Mouse (Mus musculus): ENCODE data around the gene Pias3. TPM values are rescaled to one million over a fixed set of nuclear protein-coding genes. Genes with fewer than 3 reads are reported as not detected.

Pias3 gene
- polyA plus RNA-seq, 1 experiment from 2014 or later: 26.9 TPM

DNA sequence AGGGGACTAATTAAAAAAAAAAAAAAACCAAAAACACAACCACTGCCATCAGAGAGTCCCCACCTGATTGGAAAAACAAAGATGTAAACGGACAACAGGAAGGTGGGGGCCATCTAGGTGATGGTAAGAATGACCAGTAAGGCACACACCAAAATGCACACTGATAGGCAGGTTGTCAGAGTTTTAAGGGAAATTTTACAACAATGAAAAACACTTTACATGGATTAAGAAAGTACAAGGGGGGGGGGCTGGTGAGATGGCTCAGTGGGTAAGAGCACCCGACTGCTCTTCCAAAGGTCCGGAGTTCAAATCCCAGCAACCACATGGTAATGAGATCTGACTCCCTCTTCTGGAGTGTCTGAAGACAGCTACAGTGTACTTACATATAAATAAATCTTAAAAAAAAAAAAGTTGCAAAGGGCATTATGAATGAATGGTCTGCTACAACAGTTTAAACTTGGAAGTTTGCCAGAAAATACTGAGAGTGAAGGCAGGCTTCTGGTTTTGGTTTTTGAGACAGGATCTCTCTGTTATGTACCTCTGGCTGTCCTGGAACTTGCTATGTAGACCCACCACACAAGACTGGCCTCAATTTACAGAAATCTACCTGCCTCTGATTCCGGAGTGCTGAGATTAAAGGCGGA, 27.6 kb upstream of the Pias3 start:
- peaks cover 6% of the 10 kb centered on the region; the same call in 1 of the 2 replicates for H3K4me1 ChIP-seq (ENCODE audit: control insufficient read depth, insufficient read depth, low read length)
- WGBS (ENCODE audit: insufficient replicate concordance): 89% methylated on average over 5 of the region's 5 CpGs
- peaks cover 4% of the 10 kb centered on the region; the same call in 1 of the 2 replicates for H3K27me3 ChIP-seq (ENCODE audit: control insufficient read depth, insufficient read depth, low read length)
- no peak for ATAC-seq (replicated peaks; ENCODE audit: insufficient number of reproducible peaks, low FRiP score, low TSS enrichment)
- no peaks in the 10 kb centered on the region for H3K36me3 ChIP-seq (ENCODE audit: control insufficient read depth, insufficient read depth, low read length)
- no peak overlapping the region for H3K27ac ChIP-seq (ENCODE audit: low read depth, low read length)
- H3K4me3 ChIP-seq (ENCODE audit: low read depth, low read length): no peak overlapping the region
- H3K4me2 ChIP-seq: no peak overlapping the region
- H3K9me3 ChIP-seq (replicated peaks; ENCODE audit: control insufficient read depth, low read length): no peaks in the 10 kb centered on the region
- no peak overlapping the region for H3K9ac ChIP-seq (ENCODE audit: low read depth, low read length)

DNA sequence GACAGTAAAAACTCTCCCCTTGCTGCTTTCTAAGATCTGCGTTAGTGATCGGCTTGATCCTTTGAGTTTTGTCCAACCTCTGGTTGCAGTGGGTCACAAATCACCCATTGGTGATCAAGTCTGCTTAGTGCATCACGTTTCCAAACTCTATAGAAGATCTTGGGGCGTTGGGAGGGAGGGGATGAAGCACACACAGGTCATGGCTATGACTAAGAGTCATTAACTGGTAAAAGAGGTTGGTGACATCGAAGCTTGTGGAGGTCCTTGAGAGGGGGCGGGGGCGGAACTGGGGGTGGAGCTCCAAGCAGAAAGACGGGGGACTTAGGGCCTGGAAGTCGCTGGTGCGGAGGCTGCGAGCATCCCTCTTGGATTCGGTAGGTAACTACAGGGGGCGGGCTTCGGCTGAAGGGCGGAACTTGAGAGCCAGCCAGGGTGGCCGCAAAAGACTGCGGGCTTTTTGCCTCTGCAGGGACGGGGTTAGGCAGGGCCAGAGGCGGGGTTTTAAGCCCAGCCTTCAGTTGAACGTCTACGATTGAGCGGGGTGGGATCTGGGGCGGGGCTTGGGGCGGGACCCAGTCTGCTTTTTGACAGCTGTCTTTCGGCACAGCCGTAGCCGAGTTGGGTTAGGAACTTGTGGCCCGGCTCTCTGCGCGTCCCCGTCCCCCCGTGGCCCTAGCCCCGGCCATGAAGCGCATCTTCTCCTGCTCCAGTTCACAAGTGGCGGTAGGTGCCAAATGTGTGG, 26.3 kb upstream of the Pias3 start, which contains the start of gene Ankrd35:
Gene Ankrd35 (plus strand): TSS at position 405 of the 742 bp plus-strand sequence.
- no peaks in the 10 kb centered on the region for H3K36me3 ChIP-seq (ENCODE audit: control insufficient read depth, insufficient read depth, low read length)
- peak within 1 kb of the TSS; percentile 47 for H3K4me3 ChIP-seq (ENCODE audit: low read depth, low read length)
- no peaks in the 10 kb centered on the region for H3K9me3 ChIP-seq (replicated peaks; ENCODE audit: control insufficient read depth, low read length)
- peaks cover 4% of the 10 kb centered on the region; the same call in 1 of the 2 replicates for H3K27me3 ChIP-seq (ENCODE audit: control insufficient read depth, insufficient read depth, low read length)
- no peak within 1 kb of the TSS for H3K27ac ChIP-seq (ENCODE audit: low read depth, low read length)
- ATAC-seq (replicated peaks; ENCODE audit: insufficient number of reproducible peaks, low FRiP score, low TSS enrichment): peak; percentile 86
- 5% methylated on average over 35 of the region's 35 CpGs for WGBS (ENCODE audit: insufficient replicate concordance)
- H3K9ac ChIP-seq (ENCODE audit: low read depth, low read length): peak within 1 kb of the TSS; percentile 22; the same call in 1 of the 2 replicates
- 0 out of 2 replicates have a peak, but pooled peaks cover 2% of the 10 kb centered on the region for H3K4me1 ChIP-seq (ENCODE audit: control insufficient read depth, insufficient read depth, low read length)
- peak within 1 kb of the TSS; percentile 87 for H3K4me2 ChIP-seq

DNA sequence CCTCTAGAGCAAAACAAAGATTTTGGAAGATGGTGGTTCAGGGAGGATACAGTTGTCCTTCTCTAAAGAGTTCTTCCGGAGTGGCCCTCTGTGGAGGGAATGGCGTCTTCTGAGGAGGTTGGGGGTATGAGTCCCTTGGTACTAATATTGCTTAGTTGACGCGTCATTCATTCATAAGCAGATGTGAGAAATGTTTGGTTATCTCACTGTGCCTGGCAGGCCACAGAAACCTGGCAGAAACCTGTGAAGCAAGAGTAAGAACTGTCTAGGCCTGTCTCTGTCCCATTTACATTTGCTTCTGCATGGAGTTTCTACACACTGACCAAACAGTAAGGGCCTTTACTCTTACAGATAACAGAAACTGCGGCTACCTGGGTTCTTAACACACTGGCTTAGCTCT, 24.7 kb upstream of the Pias3 start:
- H3K27me3 ChIP-seq (ENCODE audit: control insufficient read depth, insufficient read depth, low read length): peaks cover 4% of the 10 kb centered on the region; the same call in 1 of the 2 replicates
- H3K9ac ChIP-seq (ENCODE audit: low read depth, low read length): no peak overlapping the region
- no peak overlapping the region for H3K4me3 ChIP-seq (ENCODE audit: low read depth, low read length)
- 0 out of 2 replicates have a peak, but pooled peaks cover 2% of the 10 kb centered on the region for H3K4me1 ChIP-seq (ENCODE audit: control insufficient read depth, insufficient read depth, low read length)
- H3K27ac ChIP-seq (ENCODE audit: low read depth, low read length): no peak overlapping the region
- WGBS (ENCODE audit: insufficient replicate concordance): 86% methylated on average over 5 of the region's 5 CpGs
- no peaks in the 10 kb centered on the region for H3K36me3 ChIP-seq (ENCODE audit: control insufficient read depth, insufficient read depth, low read length)
- H3K9me3 ChIP-seq (replicated peaks; ENCODE audit: control insufficient read depth, low read length): no peaks in the 10 kb centered on the region
- no peak for ATAC-seq (replicated peaks; ENCODE audit: insufficient number of reproducible peaks, low FRiP score, low TSS enrichment)
- no peak overlapping the region for H3K4me2 ChIP-seq

DNA sequence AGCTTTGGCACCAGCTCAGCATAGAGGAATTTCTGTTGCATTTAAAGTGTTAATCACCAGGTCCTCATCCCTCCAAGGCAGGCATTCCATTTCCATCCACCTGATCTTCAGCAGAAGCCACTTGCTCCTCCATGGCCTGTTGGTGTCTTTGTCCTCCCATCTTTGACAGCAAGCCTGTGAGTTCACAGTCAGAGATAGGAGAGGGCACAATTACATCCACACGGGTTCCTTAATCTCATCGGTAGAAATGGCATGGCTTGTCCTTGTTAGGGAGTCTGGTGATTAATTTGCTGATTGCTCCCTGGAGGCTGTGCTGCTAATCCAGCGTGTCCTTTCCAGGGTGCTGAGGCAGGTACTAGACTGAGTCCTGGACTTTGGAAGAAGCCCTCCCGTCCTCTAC, 22.7 kb upstream of the Pias3 start:
- no peak overlapping the region for H3K4me2 ChIP-seq
- 0 out of 2 replicates have a peak, but pooled peaks cover 2% of the 10 kb centered on the region for H3K4me1 ChIP-seq (ENCODE audit: control insufficient read depth, insufficient read depth, low read length)
- no peak for ATAC-seq (replicated peaks; ENCODE audit: insufficient number of reproducible peaks, low FRiP score, low TSS enrichment)
- no peak overlapping the region for H3K9ac ChIP-seq (ENCODE audit: low read depth, low read length)
- H3K36me3 ChIP-seq (ENCODE audit: control insufficient read depth, insufficient read depth, low read length): no peaks in the 10 kb centered on the region
- no peak overlapping the region for H3K4me3 ChIP-seq (ENCODE audit: low read depth, low read length)
- no peak overlapping the region for H3K27ac ChIP-seq (ENCODE audit: low read depth, low read length)
- WGBS (ENCODE audit: insufficient replicate concordance): 55% methylated on average over 4 of the region's 4 CpGs
- peaks cover 4% of the 10 kb centered on the region; the same call in 1 of the 2 replicates for H3K27me3 ChIP-seq (ENCODE audit: control insufficient read depth, insufficient read depth, low read length)
- H3K9me3 ChIP-seq (replicated peaks; ENCODE audit: control insufficient read depth, low read length): no peaks in the 10 kb centered on the region

DNA sequence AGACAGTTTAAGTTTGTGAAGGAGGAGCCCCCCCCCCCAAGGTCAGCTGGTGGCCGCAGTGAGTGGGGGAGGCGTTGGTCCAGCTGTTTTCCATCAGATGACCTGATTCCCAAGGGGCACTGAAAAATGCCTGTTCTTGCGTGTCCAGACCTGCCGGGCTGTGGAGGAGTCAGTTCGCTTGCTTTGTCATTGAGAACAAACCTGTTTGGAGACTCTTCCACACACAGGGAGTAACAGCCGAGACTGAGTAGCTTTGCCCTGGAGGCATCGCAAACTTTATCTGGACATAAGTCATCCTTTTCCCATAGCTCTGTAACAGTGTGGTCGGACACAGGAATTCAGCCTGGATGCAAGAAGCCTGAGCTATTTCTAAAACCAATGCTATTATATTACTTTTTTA, 21.7 kb upstream of the Pias3 start:
- Histone ChIP-seq H3K27me3 (ENCODE audit: control insufficient read depth, insufficient read depth, low read length) (peaks cover 4% of the 10 kb centered on the region), H3K4me3 (ENCODE audit: low read depth, low read length) (no peak overlapping the region), H3K36me3 (ENCODE audit: control insufficient read depth, insufficient read depth, low read length) (no peaks in the 10 kb centered on the region), H3K4me1 (ENCODE audit: control insufficient read depth, insufficient read depth, low read length) (0 out of 2 replicates have a peak, but pooled peaks cover 7% of the 10 kb centered on the region), H3K9me3 (replicated peaks; ENCODE audit: control insufficient read depth, low read length) (no peaks in the 10 kb centered on the region), H3K27ac (ENCODE audit: low read depth, low read length) (no peak overlapping the region), H3K4me2 (no peak overlapping the region), H3K9ac (ENCODE audit: low read depth, low read length) (no peak overlapping the region)
- ATAC-seq (replicated peaks; ENCODE audit: insufficient number of reproducible peaks, low FRiP score, low TSS enrichment): no peak
- WGBS (ENCODE audit: insufficient replicate concordance): 56% methylated on average over 8 of the region's 8 CpGs

DNA sequence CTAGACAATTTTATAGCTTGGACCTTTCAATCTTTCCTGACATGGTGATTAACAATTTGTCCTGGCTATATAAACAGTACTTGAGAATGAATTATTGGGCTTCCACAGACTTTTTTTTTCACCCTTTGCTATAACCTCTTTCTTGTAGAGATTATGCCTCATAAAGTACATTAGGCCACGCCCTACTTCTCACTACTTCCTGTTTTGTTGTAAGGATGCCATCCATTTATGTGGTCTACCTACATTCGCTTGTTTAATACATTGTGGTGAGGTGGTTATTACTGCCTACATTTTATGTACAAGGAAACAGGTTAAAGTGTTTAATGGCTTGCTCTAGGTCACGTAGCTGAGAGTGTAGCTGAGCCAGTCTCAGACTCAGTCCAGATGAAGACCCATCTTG, 21.0 kb upstream of the Pias3 start:
- H3K27ac ChIP-seq (ENCODE audit: low read depth, low read length): no peak overlapping the region
- H3K36me3 ChIP-seq (ENCODE audit: control insufficient read depth, insufficient read depth, low read length): no peaks in the 10 kb centered on the region
- no peak overlapping the region for H3K9ac ChIP-seq (ENCODE audit: low read depth, low read length)
- no peak overlapping the region for H3K4me3 ChIP-seq (ENCODE audit: low read depth, low read length)
- H3K9me3 ChIP-seq (replicated peaks; ENCODE audit: control insufficient read depth, low read length): no peaks in the 10 kb centered on the region
- 81% methylated on average over 3 of the region's 3 CpGs for WGBS (ENCODE audit: insufficient replicate concordance)
- no peak overlapping the region for H3K4me2 ChIP-seq
- H3K27me3 ChIP-seq (ENCODE audit: control insufficient read depth, insufficient read depth, low read length): peaks cover 9% of the 10 kb centered on the region
- 0 out of 2 replicates have a peak, but pooled peaks cover 7% of the 10 kb centered on the region for H3K4me1 ChIP-seq (ENCODE audit: control insufficient read depth, insufficient read depth, low read length)
- ATAC-seq (replicated peaks; ENCODE audit: insufficient number of reproducible peaks, low FRiP score, low TSS enrichment): no peak

DNA sequence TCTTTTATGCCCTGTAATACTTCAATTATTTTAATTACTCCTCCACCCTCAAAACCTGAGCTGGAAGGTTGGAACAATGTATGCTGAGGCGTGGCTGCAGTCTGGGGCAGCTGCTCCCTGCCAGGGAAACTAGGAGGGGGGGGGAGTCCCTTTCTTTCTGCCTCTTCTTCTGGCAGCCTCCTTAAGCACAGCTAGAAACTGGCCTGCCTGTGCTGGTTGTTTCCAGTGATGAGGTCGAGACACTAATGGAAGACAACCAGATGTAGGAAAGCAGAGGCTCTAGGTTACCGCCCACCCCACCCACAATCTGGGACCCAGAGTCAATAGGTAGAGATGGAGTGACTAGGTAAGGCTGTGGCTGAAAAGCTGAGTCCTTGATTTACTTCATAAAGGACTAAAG, 20.5 kb upstream of the Pias3 start:
- 64% methylated on average over 3 of the region's 3 CpGs for WGBS (ENCODE audit: insufficient replicate concordance)

DNA sequence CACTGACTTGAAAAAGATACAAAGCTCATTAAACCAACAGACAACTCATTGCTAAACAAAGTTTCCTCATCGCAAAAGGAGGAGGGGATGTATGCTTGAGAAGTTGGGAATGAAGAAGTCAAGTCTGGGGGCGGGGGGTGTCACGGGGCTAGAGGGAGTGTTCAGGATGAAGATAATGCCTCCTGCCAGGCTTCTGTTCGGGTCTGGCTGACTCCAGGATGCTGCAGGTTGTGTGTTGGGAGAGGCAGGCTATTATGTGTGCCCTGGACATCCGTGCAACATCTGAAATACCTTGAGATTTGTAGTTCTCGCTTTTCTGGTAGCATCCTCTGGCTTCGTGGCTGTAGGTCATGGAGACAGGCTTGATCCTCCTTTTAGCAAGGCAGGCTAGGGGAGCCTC, 17.7 kb upstream of the Pias3 start:
- no peak overlapping the region for H3K4me3 ChIP-seq (ENCODE audit: low read depth, low read length)
- peaks cover 21% of the 10 kb centered on the region for H3K27me3 ChIP-seq (ENCODE audit: control insufficient read depth, insufficient read depth, low read length)
- ATAC-seq (replicated peaks; ENCODE audit: insufficient number of reproducible peaks, low FRiP score, low TSS enrichment): no peak

More for the DNA sequence above, 20.5 kb upstream of the Pias3 start:
- Histone ChIP-seq H3K27ac (ENCODE audit: low read depth, low read length) (no peak overlapping the region), H3K36me3 (ENCODE audit: control insufficient read depth, insufficient read depth, low read length) (no peaks in the 10 kb centered on the region), H3K4me2 (no peak overlapping the region), H3K4me1 (ENCODE audit: control insufficient read depth, insufficient read depth, low read length) (0 out of 2 replicates have a peak, but pooled peaks cover 5% of the 10 kb centered on the region), H3K9ac (ENCODE audit: low read depth, low read length) (no peak overlapping the region), H3K27me3 (ENCODE audit: control insufficient read depth, insufficient read depth, low read length) (peaks cover 14% of the 10 kb centered on the region), H3K4me3 (ENCODE audit: low read depth, low read length) (no peak overlapping the region), H3K9me3 (replicated peaks; ENCODE audit: control insufficient read depth, low read length) (no peaks in the 10 kb centered on the region)
- ATAC-seq (replicated peaks; ENCODE audit: insufficient number of reproducible peaks, low FRiP score, low TSS enrichment): no peak

More for the DNA sequence above, 17.7 kb upstream of the Pias3 start:
- H3K36me3 ChIP-seq (ENCODE audit: control insufficient read depth, insufficient read depth, low read length): no peaks in the 10 kb centered on the region
- 64% methylated on average over 7 of the region's 7 CpGs for WGBS (ENCODE audit: insufficient replicate concordance)
- H3K27ac ChIP-seq (ENCODE audit: low read depth, low read length): no peak overlapping the region
- 0 out of 2 replicates have a peak, but pooled peaks cover 5% of the 10 kb centered on the region for H3K4me1 ChIP-seq (ENCODE audit: control insufficient read depth, insufficient read depth, low read length)
- no peaks in the 10 kb centered on the region for H3K9me3 ChIP-seq (replicated peaks; ENCODE audit: control insufficient read depth, low read length)
- no peak overlapping the region for H3K4me2 ChIP-seq
- no peak overlapping the region for H3K9ac ChIP-seq (ENCODE audit: low read depth, low read length)
